Mouse (Mus musculus) midbrain, embryonic 14.5 days (tissue): ENCODE measurements at regions not wholly inside any gene's neighbourhood (a gene's known extent, or its start where the extent isn't known, plus 50 kb on each side); places are given as distances from the start of the nearest gene placed in this dataset.
A peak's percentile ranks its signal among the peaks of the same experiment; 100 is the strongest.

Experiments
- ATAC-seq: fragments of 200-750 bp; cut with Nextera tagmentation; 2 replicates; pipeline ENCODE4 v1.8.0; 2017; ENCODE audit warnings: moderate number of reproducible peaks, moderate library complexity; ENCODE audit not compliant: low FRiP score, low TSS enrichment
- DNase-seq: peaks from one replicate; pipeline ENCODE4 v3.0.0-alpha.2; 2015
- H3K27ac ChIP-seq: fragments of 300-500 bp; sonication (generic); replicated peaks from 2 replicates; pipeline ENCODE4 v1.5.1; 2014; ENCODE audit warnings: mild to moderate bottlenecking, low read depth, low read length, moderate library complexity
- H3K27me3 ChIP-seq: fragments of 300-500 bp; sonication (generic); 2 replicates; pipeline ENCODE4 v1.6.1; 2014; ENCODE audit warnings: low read length, control low read depth, mixed read lengths; ENCODE audit not compliant: control insufficient read depth, insufficient read depth
- H3K36me3 ChIP-seq: fragments of 300-500 bp; sonication (generic); 2 replicates; pipeline ENCODE4 v1.6.1; 2014; ENCODE audit warnings: low read length, control low read depth; ENCODE audit not compliant: control insufficient read depth, insufficient read depth
- H3K4me1 ChIP-seq: fragments of 300-500 bp; sonication (generic); 2 replicates; pipeline ENCODE4 v1.6.1; 2014; ENCODE audit warnings: mild to moderate bottlenecking, antibody characterized with exemption, low read length, control low read depth; ENCODE audit not compliant: control insufficient read depth, insufficient read depth
- H3K4me2 ChIP-seq: fragments of 300-500 bp; sonication (generic); 2 replicates; pipeline ENCODE4 v1.6.1; 2014; ENCODE audit warnings: mild to moderate bottlenecking, low read length, moderate library complexity
- H3K4me3 ChIP-seq: fragments of 300-500 bp; sonication (generic); replicated peaks from 2 replicates; pipeline ENCODE4 v1.5.1; 2014; ENCODE audit warnings: low read depth, low read length
- H3K9ac ChIP-seq: fragments of 300-500 bp; sonication (generic); replicated peaks from 2 replicates; pipeline ENCODE4 v1.6.1; 2014; ENCODE audit warnings: mild to moderate bottlenecking, low read length, moderate library complexity
- H3K9me3 ChIP-seq: fragments of 300-500 bp; sonication (generic); 2 replicates; pipeline ENCODE4 v1.6.1; 2016; ENCODE audit warnings: low read length, control low read depth, mixed read lengths; ENCODE audit not compliant: control insufficient read depth
- WGBS: fragments of 180-500 bp; shearing (Covaris S2); extraction: QIAGEN DNeasy Blood & Tissue Kit; methylation state at CpG from one replicate; pipeline ENCODE4 v1.1.7; 2014; 5-methylcytosine and 5-hydroxymethylcytosine counted together

DNA sequence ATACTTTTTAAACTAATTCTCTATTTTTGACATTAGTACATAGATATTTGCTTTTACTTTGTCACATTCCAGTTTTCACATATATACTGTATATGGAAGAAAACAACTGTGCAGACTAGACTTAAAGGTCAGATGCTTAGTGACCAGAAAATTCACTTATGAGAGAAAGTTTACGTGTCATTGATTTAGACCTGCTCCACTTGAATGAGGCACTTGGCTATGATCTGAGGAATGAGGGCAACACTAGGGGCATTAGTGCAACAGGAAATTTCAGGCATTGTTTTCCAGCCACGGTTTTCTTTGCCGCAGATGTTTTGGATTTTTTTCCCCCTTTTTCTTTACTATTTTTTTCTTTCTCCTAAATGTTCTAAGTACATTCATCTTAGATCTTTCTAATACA is 1244.1 kb upstream of the Prmt6 start:
- 85% methylated on average over 3 of the region's 3 CpGs for WGBS

DNA sequence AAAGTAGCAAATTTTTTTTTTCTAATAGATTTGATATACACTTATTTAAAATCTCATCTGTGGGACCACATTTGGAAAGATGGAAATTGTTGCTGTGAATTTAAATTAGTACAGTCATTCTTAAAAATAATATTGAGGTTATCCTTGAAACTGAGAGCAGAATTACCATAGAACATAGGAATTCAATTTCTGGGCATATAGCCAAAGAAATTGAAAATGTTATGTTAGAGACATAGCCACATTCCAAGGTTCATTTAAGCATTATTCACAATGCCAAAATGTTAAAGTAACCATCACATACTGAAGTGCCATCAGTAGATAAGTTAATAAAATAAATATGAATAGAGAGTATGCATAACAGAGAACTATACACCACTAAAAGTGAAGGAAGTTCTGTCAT is 1238.8 kb upstream of the Prmt6 start:
- no peaks in the 10 kb centered on the region for H3K9me3 ChIP-seq
- H3K4me2 ChIP-seq = no peak overlapping the region
- H3K9ac ChIP-seq = no peak overlapping the region
- no peaks in the 10 kb centered on the region for H3K4me1 ChIP-seq
- no peak overlapping the region for H3K4me3 ChIP-seq
- H3K27me3 ChIP-seq = no peaks in the 10 kb centered on the region
- no peak overlapping the region for H3K27ac ChIP-seq
- H3K36me3 ChIP-seq = no peaks in the 10 kb centered on the region
- ATAC-seq = no peak
- DNase-seq = no peak

More for the DNA sequence above, 1244.1 kb upstream of the Prmt6 start:
- no peak overlapping the region for H3K4me2 ChIP-seq
- no peak for ATAC-seq
- no peaks in the 10 kb centered on the region for H3K9me3 ChIP-seq
- H3K9ac ChIP-seq = no peak overlapping the region
- no peaks in the 10 kb centered on the region for H3K27me3 ChIP-seq
- H3K36me3 ChIP-seq = no peaks in the 10 kb centered on the region
- no peak overlapping the region for H3K4me3 ChIP-seq
- no peak for DNase-seq
- H3K4me1 ChIP-seq = no peaks in the 10 kb centered on the region
- H3K27ac ChIP-seq = no peak overlapping the region

DNA sequence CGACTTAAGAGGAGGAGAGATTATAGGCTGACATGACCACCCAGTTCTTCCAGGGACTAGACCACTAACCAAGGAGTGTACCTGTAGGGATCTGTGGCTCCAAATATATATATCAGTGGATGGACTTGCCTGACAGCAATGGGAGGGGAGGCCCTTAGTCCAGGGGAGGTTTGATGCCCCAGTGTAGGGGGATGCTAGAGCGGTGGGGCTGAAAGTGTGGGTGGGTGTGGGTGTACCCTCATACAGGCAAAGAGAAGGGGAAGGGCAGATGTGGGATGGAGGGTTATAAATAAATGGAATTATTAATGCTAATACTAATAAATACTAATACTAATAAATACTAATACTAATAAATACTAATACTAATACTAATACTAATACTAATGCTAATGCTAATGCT is 1237.6 kb upstream of the Prmt6 start:
- ATAC-seq (peak; percentile 57; the same call in 1 of the 2 replicates), DNase-seq (no peak)
- Histone ChIP-seq H3K9me3 (no peaks in the 10 kb centered on the region), H3K4me1 (no peaks in the 10 kb centered on the region), H3K27ac (no peak overlapping the region), H3K4me3 (no peak overlapping the region), H3K4me2 (no peak overlapping the region), H3K9ac (no peak overlapping the region), H3K27me3 (no peaks in the 10 kb centered on the region), H3K36me3 (no peaks in the 10 kb centered on the region)
- 81% methylated on average over 2 of the region's 2 CpGs for WGBS
